Mouse (Mus musculus): ENCODE measurements around the gene Chd4. TPM values are rescaled to one million over a fixed set of nuclear protein-coding genes. Genes with fewer than 3 reads are reported as not detected.

The Chd4 gene
- polyA plus RNA-seq, 1 experiment from 2014 or later, result 98.9 TPM

- Histone ChIP-seq H3K9me3 (no peaks in the 10 kb centered on the region), H3K27ac (replicated peaks) (no peak overlapping the region), H3K4me2 (replicated peaks) (peak overlapping the region; percentile 96), H3K4me1 (peaks cover 44% of the 10 kb centered on the region), H3K27me3 (no peaks in the 10 kb centered on the region), H3K36me3 (peaks cover 10% of the 10 kb centered on the region), H3K4me3 (peak overlapping the region; percentile 93; the same call in 1 of the 2 replicates), H3K9ac (replicated peaks) (peak overlapping the region; percentile 95; the same call in 1 of the 2 replicates)
- 78% methylated on average over 4 of the region's 4 CpGs for WGBS
- ATAC-seq (replicated peaks), result no peak
These were observed 51.0 kb downstream of the Chd4 start for GRCm38 (mm10) chr6:125146797-125147196.

- WGBS, result 77% methylated on average over 10 of the region's 10 CpGs
- H3K4me1 ChIP-seq, result peaks cover 44% of the 10 kb centered on the region
- no peaks in the 10 kb centered on the region for H3K9me3 ChIP-seq
- peak overlapping the region; percentile 96 for H3K4me2 ChIP-seq (replicated peaks)
- peaks cover 9% of the 10 kb centered on the region for H3K36me3 ChIP-seq
- no peaks in the 10 kb centered on the region for H3K27me3 ChIP-seq
- H3K27ac ChIP-seq (replicated peaks), result no peak overlapping the region
- H3K4me3 ChIP-seq, result no peak overlapping the region
- peak overlapping the region; percentile 95; the same call in 1 of the 2 replicates for H3K9ac ChIP-seq (replicated peaks)
- ATAC-seq (replicated peaks), result no peak
These were observed 51.5 kb downstream of the Chd4 start for GRCm38 (mm10) chr6:125147329-125147728.

DNA sequence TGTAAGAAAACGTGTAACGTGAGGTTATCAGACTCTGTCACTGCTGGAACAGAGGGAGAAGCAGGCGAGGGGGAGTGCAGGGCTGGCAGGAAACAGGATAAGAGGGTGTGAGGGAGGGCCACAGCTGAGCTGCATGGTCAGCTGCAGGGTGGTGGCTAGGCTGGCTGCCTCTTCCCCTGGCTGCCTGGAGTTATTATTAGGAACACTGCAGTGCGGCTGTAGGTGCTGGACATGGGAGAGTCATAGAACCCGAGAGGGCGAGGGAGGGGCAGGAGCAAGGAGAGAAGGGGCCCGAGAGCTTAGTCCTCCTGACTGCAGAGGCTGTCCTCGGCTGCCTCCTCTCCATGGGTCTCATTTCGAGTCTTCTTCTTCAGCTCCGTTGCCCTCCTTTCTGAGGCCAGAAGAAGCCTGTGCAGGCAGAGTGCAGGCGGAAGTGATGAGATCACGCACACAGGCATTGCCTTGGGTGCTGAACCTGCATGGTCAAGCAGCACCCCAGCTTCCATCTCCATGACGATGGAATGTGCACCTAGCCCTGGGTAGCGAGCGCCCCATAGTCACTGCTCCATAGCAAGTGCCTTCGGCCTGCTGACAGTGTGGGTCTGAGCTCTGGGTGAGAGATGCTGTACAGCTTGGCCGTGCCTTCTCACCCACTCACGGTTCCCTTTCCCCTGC lies 52.6 kb downstream of the Chd4 start:
- H3K4me3 ChIP-seq, result no peak overlapping the region
- peaks cover 44% of the 10 kb centered on the region for H3K4me1 ChIP-seq
- peak overlapping the region; percentile 28 for H3K9ac ChIP-seq (replicated peaks)
- no peak for ATAC-seq (replicated peaks)
- no peak overlapping the region for H3K4me2 ChIP-seq (replicated peaks)
- WGBS, result 79% methylated on average over 18 of the region's 18 CpGs
- H3K27me3 ChIP-seq, result no peaks in the 10 kb centered on the region
- H3K36me3 ChIP-seq, result peaks cover 14% of the 10 kb centered on the region
- no peaks in the 10 kb centered on the region for H3K9me3 ChIP-seq
- H3K27ac ChIP-seq (replicated peaks), result no peak overlapping the region

GRCm38 (mm10) chr6:125148926-125149568 lies 53.3 kb downstream of the Chd4 start:
- Histone ChIP-seq H3K9me3 (no peaks in the 10 kb centered on the region), H3K4me3 (no peak overlapping the region), H3K27ac (replicated peaks) (no peak overlapping the region), H3K27me3 (no peaks in the 10 kb centered on the region), H3K4me1 (peaks cover 43% of the 10 kb centered on the region), H3K4me2 (replicated peaks) (no peak overlapping the region), H3K9ac (replicated peaks) (no peak overlapping the region), H3K36me3 (peaks cover 18% of the 10 kb centered on the region)
- WGBS, result 86% methylated on average over 16 of the region's 16 CpGs
- no peak for ATAC-seq (replicated peaks)

GRCm38 (mm10) chr6:125149569-125149950 lies 53.8 kb downstream of the Chd4 start:
- peaks cover 19% of the 10 kb centered on the region for H3K36me3 ChIP-seq
- WGBS, result 89% methylated on average over 7 of the region's 7 CpGs
- H3K4me2 ChIP-seq (replicated peaks), result no peak overlapping the region
- no peak for ATAC-seq (replicated peaks)
- H3K4me1 ChIP-seq, result peaks cover 38% of the 10 kb centered on the region
- no peak overlapping the region for H3K4me3 ChIP-seq
- no peaks in the 10 kb centered on the region for H3K27me3 ChIP-seq
- H3K27ac ChIP-seq (replicated peaks), result no peak overlapping the region
- no peaks in the 10 kb centered on the region for H3K9me3 ChIP-seq
- no peak overlapping the region for H3K9ac ChIP-seq (replicated peaks)

DNA sequence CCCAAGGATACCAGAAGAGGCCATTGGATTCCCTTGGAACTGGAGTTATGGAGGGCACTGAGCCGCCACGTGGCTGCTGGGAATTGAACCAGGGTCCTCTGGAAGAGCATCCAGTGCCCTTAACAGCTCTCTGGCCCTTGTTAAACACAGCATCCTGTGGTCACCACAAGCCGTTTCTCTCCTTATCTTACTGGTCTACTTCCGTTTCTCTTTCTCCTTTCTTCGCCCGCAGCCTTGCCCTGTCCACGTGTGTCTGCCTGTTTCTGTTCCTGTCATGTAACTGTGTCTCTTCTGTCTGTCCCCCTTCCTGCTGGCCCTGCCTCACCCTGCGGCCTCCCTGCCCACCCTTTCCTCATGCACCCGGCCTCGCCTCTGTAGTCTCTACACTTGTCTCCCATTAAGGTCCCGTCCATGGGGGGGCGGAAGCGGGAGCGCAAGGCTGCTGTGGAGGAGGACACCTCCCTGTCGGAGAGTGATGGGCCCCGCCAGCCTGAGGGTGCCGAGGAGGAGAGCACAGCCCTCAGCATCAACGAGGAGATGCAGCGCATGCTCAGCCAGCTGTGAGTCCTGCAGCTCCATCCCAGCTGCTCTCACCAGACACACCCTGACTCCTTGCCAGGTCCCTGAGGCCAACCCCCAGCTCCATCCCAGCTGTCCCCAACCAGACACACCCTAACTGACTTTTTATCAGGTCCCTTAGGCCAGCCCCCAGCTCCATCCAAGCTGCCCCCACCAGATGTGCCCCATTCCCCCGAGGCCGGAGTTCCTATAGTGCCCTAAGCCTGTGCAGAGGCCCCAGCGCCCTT lies 56.6 kb downstream of the Chd4 start:
- Histone ChIP-seq H3K36me3 (peaks cover 23% of the 10 kb centered on the region), H3K9me3 (no peaks in the 10 kb centered on the region), H3K27ac (replicated peaks) (no peak overlapping the region), H3K4me2 (replicated peaks) (no peak overlapping the region), H3K27me3 (no peaks in the 10 kb centered on the region), H3K4me1 (peaks cover 15% of the 10 kb centered on the region), H3K9ac (replicated peaks) (no peak overlapping the region), H3K4me3 (no peak overlapping the region)
- WGBS, result 87% methylated on average over 22 of the region's 22 CpGs
- no peak for ATAC-seq (replicated peaks)

DNA sequence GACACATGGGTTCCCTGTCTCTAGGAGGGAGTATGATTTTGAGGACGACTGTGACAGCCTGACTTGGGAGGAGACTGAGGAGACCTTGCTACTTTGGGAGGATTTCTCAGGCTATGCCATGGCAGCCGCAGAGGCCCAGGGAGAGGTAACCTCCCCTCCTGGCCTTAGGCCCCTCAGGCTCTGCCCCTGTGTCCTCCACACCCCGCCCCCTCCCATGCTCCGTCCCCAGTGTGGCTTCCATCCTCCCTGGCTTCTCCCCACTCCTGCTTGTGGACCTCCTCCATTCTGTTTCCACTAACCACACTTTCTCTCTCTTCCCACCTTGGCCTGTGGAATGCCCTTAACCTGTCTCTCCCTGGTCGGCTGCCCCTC lies 57.2 kb downstream of the Chd4 start:
- Histone ChIP-seq H3K27me3 (no peaks in the 10 kb centered on the region), H3K36me3 (peaks cover 23% of the 10 kb centered on the region), H3K4me1 (peaks cover 9% of the 10 kb centered on the region), H3K9ac (replicated peaks) (no peak overlapping the region), H3K27ac (replicated peaks) (no peak overlapping the region), H3K4me3 (no peak overlapping the region), H3K9me3 (no peaks in the 10 kb centered on the region), H3K4me2 (replicated peaks) (no peak overlapping the region)
- WGBS, result 84% methylated on average over 5 of the region's 5 CpGs
- no peak for ATAC-seq (replicated peaks)

- Histone ChIP-seq H3K9me3 (no peaks in the 10 kb centered on the region), H3K27ac (replicated peaks) (no peak overlapping the region), H3K9ac (replicated peaks) (no peak overlapping the region), H3K36me3 (peaks cover 26% of the 10 kb centered on the region), H3K4me2 (replicated peaks) (no peak overlapping the region), H3K4me1 (peaks cover 3% of the 10 kb centered on the region; the same call in 1 of the 2 replicates), H3K4me3 (no peak overlapping the region), H3K27me3 (no peaks in the 10 kb centered on the region)
- no peak for ATAC-seq (replicated peaks)
- WGBS, result 93% methylated on average over 4 of the region's 4 CpGs
These were observed 57.9 kb downstream of the Chd4 start for GRCm38 (mm10) chr6:125153682-125154081.

DNA sequence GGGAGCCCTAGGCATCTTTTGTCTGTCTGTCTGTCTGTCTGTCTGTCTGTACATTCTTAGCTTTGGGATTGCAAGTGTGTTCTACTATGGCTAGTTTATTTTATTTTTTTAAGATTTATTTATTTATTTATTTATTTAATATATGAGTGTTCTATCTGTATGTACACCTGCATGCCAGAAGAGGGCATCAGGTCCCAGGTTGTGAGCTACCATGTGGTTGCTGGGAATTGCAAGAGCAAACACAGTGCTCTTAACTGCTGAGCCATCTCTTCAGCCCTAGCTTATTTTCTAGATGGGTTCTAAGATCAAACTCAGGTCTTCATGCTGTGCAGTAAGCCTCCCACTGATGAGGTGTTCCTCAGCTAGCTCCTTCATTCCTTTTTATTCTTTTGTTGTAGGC lies 58.8 kb downstream of the Chd4 start:
- H3K4me1 ChIP-seq, result no peaks in the 10 kb centered on the region
- H3K9me3 ChIP-seq, result no peaks in the 10 kb centered on the region
- ATAC-seq (replicated peaks), result no peak
- H3K27me3 ChIP-seq, result no peaks in the 10 kb centered on the region
- H3K4me2 ChIP-seq (replicated peaks), result no peak overlapping the region
- H3K9ac ChIP-seq (replicated peaks), result no peak overlapping the region
- peaks cover 35% of the 10 kb centered on the region for H3K36me3 ChIP-seq
- H3K4me3 ChIP-seq, result no peak overlapping the region
- no peak overlapping the region for H3K27ac ChIP-seq (replicated peaks)

DNA sequence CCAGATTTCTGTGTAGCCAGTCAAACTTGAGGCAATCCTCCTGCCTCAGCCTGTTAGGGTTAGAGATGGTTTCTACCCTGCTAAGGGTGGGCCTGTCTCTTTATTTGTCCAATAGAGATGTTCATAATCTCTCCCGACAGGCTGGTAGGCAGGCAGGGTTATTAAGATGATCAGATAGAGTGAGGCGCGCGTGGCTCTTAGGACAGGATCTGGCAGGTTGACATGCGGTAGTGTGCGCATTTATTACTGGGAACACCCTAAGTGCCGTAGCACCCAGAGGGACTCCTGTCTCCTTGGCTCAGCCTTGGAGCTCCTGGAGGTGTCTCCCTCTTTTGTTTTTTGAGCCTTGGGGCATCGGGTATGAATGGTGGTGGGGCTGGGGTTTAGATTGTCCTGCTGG lies 59.5 kb downstream of the Chd4 start:
- ATAC-seq (replicated peaks), result no peak

GRCm38 (mm10) chr6:125156491-125156890 lies 60.7 kb downstream of the Chd4 start:
- no peak overlapping the region for H3K4me2 ChIP-seq (replicated peaks)
- no peaks in the 10 kb centered on the region for H3K9me3 ChIP-seq
- no peak overlapping the region for H3K4me3 ChIP-seq
- no peak overlapping the region for H3K27ac ChIP-seq (replicated peaks)
- no peaks in the 10 kb centered on the region for H3K27me3 ChIP-seq
- WGBS, result 94% methylated on average over 3 of the region's 3 CpGs
- no peak overlapping the region for H3K9ac ChIP-seq (replicated peaks)
- H3K36me3 ChIP-seq, result peaks cover 51% of the 10 kb centered on the region
- peaks cover 15% of the 10 kb centered on the region for H3K4me1 ChIP-seq
- ATAC-seq (replicated peaks), result no peak

More for the DNA sequence above, 59.5 kb downstream of the Chd4 start:
- Histone ChIP-seq H3K9me3 (no peaks in the 10 kb centered on the region), H3K27me3 (no peaks in the 10 kb centered on the region), H3K4me2 (replicated peaks) (no peak overlapping the region), H3K4me3 (no peak overlapping the region), H3K9ac (replicated peaks) (no peak overlapping the region), H3K4me1 (peaks cover 3% of the 10 kb centered on the region), H3K27ac (replicated peaks) (no peak overlapping the region), H3K36me3 (peaks cover 39% of the 10 kb centered on the region)
- WGBS, result 91% methylated on average over 8 of the region's 8 CpGs

- WGBS, result 32% methylated on average over 7 of the region's 7 CpGs
- Histone ChIP-seq H3K36me3 (peaks cover 51% of the 10 kb centered on the region), H3K4me2 (replicated peaks) (no peak overlapping the region), H3K9me3 (no peaks in the 10 kb centered on the region), H3K27me3 (no peaks in the 10 kb centered on the region), H3K9ac (replicated peaks) (no peak overlapping the region), H3K27ac (replicated peaks) (no peak overlapping the region), H3K4me3 (no peak overlapping the region), H3K4me1 (peaks cover 20% of the 10 kb centered on the region)
- ATAC-seq (replicated peaks), result no peak
These were observed 61.3 kb downstream of the Chd4 start for GRCm38 (mm10) chr6:125156903-125157614.
